Mouse (Mus musculus) limb, embryonic 11.5 days (tissue): Measurements from ENCODE around the gene Lclat1. TPM values are rescaled to one million over a fixed set of nuclear protein-coding genes. Genes with fewer than 3 reads are reported as not detected.
A peak's percentile ranks its signal among the peaks of the same experiment; 100 is the strongest.

Experiments used
- ATAC-seq: fragments of 200-750 bp; cut with Nextera tagmentation; 2 replicates; pipeline ENCODE4 v1.8.0; 2017; ENCODE audit warnings: low read depth; ENCODE audit not compliant: insufficient number of reproducible peaks, low FRiP score, low TSS enrichment
- DNase-seq: peaks from one replicate; pipeline ENCODE4 v3.0.0-alpha.2; 2015; ENCODE audit warnings: low spot score
- H3K27ac ChIP-seq: fragments of 300-500 bp; sonication (generic); replicated peaks from 2 replicates; pipeline ENCODE4 v1.5.1; 2014; ENCODE audit warnings: low read depth, mild to moderate bottlenecking, low read length
- H3K27me3 ChIP-seq: fragments of 300-500 bp; sonication (generic); 2 replicates; pipeline ENCODE4 v1.6.1; 2014; ENCODE audit warnings: mild to moderate bottlenecking, low read length, mixed read lengths; ENCODE audit not compliant: control insufficient read depth, insufficient read depth
- H3K36me3 ChIP-seq: fragments of 300-500 bp; sonication (generic); 2 replicates; pipeline ENCODE4 v1.6.1; 2014; ENCODE audit warnings: mild to moderate bottlenecking, low read length, moderate library complexity, mixed read lengths; ENCODE audit not compliant: control insufficient read depth, insufficient read depth
- H3K4me1 ChIP-seq: fragments of 300-500 bp; sonication (generic); 2 replicates; pipeline ENCODE4 v1.6.1; 2014; ENCODE audit warnings: low read length, mixed read lengths; ENCODE audit not compliant: control insufficient read depth, insufficient read depth
- H3K4me2 ChIP-seq: fragments of 300-500 bp; sonication (generic); 2 replicates; pipeline ENCODE4 v1.6.1; 2014; ENCODE audit warnings: low read depth, mild to moderate bottlenecking, moderate library complexity; ENCODE audit not compliant: severe bottlenecking
- H3K4me3 ChIP-seq: fragments of 300-500 bp; sonication (generic); 2 replicates; pipeline ENCODE4 v1.5.1; 2014; ENCODE audit warnings: low read depth, low read length
- H3K9ac ChIP-seq: fragments of 300-500 bp; sonication (generic); 2 replicates; pipeline ENCODE4 v1.6.1; 2014; ENCODE audit warnings: mild to moderate bottlenecking, low read length
- H3K9me3 ChIP-seq: fragments of 300-500 bp; sonication (generic); 2 replicates; pipeline ENCODE4 v1.6.1; 2016; ENCODE audit warnings: low read length; ENCODE audit not compliant: control insufficient read depth
- WGBS: fragments of 180-500 bp; shearing (Covaris S2); extraction: QIAGEN DNeasy Blood & Tissue Kit; methylation state at CpG from one replicate; pipeline ENCODE4 v1.1.7; 2014; 5-methylcytosine and 5-hydroxymethylcytosine counted together
- polyA plus RNA-seq: library from polyadenylated mRNA; unstranded; fragments of >200 nt; fragmentation: Nextera tagmentation; extraction: Ambion mirVana; gene quantifications from 2 replicates; pipeline ENCODE4 v1.2.1, GENCODE M21; 2014

Gene Lclat1
- polyA plus RNA-seq, result 16.5 and 18.5 TPM in 2 replicates

DNA sequence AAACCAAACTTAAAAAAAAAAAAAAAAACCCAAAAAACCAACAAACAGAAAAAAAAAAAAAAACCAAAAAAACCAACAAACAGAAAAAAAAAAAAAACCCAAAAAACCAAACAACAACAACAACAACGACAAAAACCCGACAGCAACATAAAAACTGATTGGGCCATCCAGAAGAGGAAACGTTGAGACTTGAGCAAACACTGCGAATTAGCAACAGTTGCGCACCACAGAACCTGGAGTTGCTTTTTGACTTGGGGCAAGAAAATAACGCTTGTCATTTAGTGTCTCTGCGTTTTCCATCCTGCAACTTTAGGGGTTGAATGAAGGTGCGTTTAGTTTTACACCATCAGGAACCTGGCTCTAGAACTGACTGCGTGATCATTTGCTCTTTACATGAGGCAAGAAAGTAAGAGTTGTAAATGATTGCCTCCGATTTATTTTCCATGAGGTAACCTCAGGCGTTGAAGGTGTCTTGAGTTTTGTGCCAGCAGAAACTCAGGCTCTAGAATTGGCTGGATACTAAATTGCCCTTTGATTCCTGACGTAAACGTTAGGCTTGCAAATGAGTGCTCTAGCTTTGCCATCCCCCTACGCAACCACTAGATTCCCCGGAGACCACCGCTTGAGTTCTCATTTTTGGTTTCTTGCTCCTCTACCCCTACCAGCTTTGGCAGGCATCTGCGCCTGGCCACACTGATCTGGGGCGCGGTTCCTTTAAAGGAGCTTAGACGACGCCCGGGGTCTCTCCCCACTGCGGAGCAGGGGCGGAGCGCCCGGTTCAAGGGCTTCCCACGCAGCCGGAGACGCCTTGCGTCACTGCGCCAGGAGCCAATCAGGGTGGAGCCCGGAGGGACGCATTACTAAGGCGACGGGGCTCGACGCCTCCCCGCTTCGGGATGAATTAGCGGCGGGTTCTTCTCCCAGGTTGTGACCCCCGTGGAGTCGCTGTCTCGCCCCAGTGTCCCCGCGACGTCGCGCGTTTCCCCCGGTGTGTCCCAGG, at the start of gene Lclat1:
TSS of gene Lclat1 (plus strand) at position 828 of the 1,000 bp plus-strand sequence.
- WGBS, result 6% methylated on average over 51 of the region's 51 CpGs
- Histone ChIP-seq H3K27ac (no peak within 1 kb of the TSS; the same call in 1 of the 2 replicates), H3K27me3 (no peaks in the 10 kb centered on the region), H3K4me1 (no peaks in the 10 kb centered on the region), H3K9me3 (no peaks in the 10 kb centered on the region), H3K4me3 (peak within 1 kb of the TSS; percentile 75), H3K4me2 (peak within 1 kb of the TSS; percentile 39), H3K36me3 (no peaks in the 10 kb centered on the region), H3K9ac (peak within 1 kb of the TSS; percentile 77)
- peak; percentile 100 for ATAC-seq
- DNase-seq, result peak; percentile 95

DNA sequence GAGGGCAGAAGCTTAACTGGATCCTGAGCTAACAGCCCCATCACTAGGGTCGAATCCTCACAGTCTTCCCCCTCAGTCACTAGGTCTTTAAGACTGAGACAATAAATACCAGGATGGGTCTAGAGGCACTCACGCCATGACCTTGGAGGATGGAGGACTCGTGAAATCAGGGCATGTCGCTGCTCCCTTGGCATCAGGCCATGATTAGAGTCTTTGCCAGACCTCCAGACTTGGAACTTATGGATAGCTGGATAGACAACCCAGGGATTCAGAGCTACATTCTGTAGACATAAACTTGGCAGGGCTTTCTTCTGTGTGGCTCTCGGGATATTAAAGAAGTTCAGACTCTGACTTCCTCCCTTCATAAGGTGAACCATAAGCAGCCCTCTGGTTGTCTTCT, 49.5 kb upstream of the Lclat1 start:
- DNase-seq (no peak), ATAC-seq (no peak)
- 77% methylated on average over 5 of the region's 5 CpGs for WGBS

DNA sequence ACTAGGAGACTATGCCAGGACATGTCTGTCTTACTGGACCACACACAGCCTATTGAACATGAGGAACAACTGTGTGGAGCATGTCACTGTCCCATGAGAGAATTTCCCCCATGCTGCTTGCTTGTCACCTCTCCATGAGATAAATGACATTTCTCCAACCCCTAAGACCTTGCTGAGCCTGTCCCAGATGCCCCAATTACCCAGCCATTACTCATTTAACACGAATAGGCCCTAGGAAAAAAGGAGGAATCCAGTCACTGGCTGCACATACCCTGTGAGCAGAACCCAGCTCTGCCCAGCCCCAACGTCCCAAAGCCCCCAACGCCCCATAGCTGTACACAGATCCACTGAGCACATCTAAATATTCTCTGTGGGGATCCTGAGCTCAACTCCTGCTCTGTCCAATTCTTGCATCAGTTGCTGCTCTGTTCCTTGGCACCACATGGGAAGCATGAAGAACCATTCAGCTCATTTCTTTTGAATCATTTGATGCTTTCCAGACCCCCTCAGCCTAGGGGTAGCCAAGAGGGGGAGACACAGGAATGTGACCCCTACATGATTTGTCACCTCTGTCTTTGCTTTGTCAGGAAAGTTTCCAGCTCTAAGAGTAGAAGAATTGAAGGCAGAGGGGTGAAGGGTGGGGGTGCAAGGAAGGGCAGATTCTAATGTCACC, 47.4 kb upstream of the Lclat1 start:
- H3K27ac ChIP-seq, result no peak overlapping the region
- no peaks in the 10 kb centered on the region for H3K9me3 ChIP-seq
- H3K27me3 ChIP-seq, result no peaks in the 10 kb centered on the region
- DNase-seq, result no peak
- ATAC-seq, result no peak
- 18% methylated on average over 3 of the region's 3 CpGs for WGBS
- H3K4me1 ChIP-seq, result no peaks in the 10 kb centered on the region
- H3K4me3 ChIP-seq, result no peak overlapping the region
- H3K9ac ChIP-seq, result no peak overlapping the region
- H3K4me2 ChIP-seq, result no peak overlapping the region
- H3K36me3 ChIP-seq, result no peaks in the 10 kb centered on the region

More for the DNA sequence above, 49.5 kb upstream of the Lclat1 start:
- Histone ChIP-seq H3K36me3 (no peaks in the 10 kb centered on the region), H3K9ac (no peak overlapping the region), H3K27ac (no peak overlapping the region), H3K27me3 (no peaks in the 10 kb centered on the region), H3K9me3 (no peaks in the 10 kb centered on the region), H3K4me2 (no peak overlapping the region), H3K4me1 (no peaks in the 10 kb centered on the region), H3K4me3 (no peak overlapping the region)

DNA sequence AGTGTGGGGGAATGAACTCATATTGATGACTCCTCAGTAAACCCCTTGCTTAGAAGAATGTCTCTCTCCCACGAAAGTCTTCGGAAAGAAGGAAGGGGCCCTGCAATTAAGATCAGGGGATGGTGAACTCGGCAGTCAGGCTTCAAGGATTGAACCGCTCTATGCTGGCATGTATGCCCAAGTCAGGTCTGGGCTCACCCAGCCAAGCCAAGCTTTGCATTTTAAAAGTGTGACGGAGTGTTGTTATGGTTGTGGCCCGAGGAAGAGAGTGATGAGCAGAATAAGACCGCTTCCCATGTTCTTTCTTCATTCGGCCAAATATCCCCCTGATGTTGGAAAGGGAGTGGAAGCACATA, 46.9 kb upstream of the Lclat1 start:
- 54% methylated on average over 8 of the region's 8 CpGs for WGBS
- H3K36me3 ChIP-seq, result no peaks in the 10 kb centered on the region
- H3K27ac ChIP-seq, result no peak overlapping the region

DNA sequence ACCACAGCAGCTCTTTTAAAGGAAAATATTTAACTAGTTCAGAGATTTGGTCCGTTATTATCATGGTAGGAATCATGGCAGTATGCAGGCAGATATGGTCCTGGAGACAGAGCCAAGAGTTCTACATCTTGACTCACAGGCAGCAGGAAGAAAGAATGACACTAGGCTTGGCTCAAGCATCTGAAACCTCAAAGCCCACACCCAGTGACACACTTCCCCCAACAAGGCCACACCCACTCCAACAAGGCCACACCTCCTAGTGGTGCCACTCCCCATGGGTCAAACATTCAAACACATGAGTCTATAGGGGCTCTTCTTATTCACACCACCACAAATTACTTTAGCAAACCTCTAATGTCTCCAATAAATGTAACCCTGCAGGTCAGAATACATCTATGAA, 45.1 kb upstream of the Lclat1 start:
- DNase-seq (no peak), ATAC-seq (no peak)
- H3K36me3 ChIP-seq, result no peaks in the 10 kb centered on the region
- 86% methylated on average over 1 of the region's 1 CpGs for whole genome bisulfite sequencing
- H3K4me1 ChIP-seq, result no peaks in the 10 kb centered on the region
- no peak overlapping the region for H3K27ac ChIP-seq
- H3K27me3 ChIP-seq, result no peaks in the 10 kb centered on the region
- no peak overlapping the region for H3K9ac ChIP-seq
- H3K4me2 ChIP-seq, result no peak overlapping the region
- no peak overlapping the region for H3K4me3 ChIP-seq
- no peaks in the 10 kb centered on the region for H3K9me3 ChIP-seq

More for the DNA sequence above, 46.9 kb upstream of the Lclat1 start:
- H3K9me3 ChIP-seq, result no peaks in the 10 kb centered on the region
- no peaks in the 10 kb centered on the region for H3K4me1 ChIP-seq
- DNase-seq (no peak), ATAC-seq (no peak)
- no peaks in the 10 kb centered on the region for H3K27me3 ChIP-seq
- no peak overlapping the region for H3K4me2 ChIP-seq
- no peak overlapping the region for H3K9ac ChIP-seq
- no peak overlapping the region for H3K4me3 ChIP-seq

DNA sequence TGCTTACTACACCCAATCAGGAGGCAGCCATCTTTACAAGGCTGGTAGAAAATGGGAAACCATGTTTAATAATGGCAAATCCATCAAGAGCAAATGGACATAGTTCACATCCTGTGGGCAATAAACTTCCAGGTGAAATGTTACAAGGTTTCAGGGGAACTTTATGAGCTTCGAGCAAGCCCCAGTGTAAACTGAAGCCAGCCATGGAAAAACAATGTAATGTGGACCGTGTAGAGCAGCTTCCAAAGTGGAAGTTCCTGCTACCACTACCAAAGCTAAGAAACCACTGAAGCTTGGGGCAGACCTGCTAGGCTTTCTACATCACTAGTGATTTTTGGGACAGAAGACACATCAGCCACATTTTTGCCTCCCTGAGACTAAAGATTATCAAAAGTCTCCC, 44.5 kb upstream of the Lclat1 start:
- no peaks in the 10 kb centered on the region for H3K4me1 ChIP-seq
- no peaks in the 10 kb centered on the region for H3K36me3 ChIP-seq
- no peak overlapping the region for H3K4me3 ChIP-seq
- 43% methylated on average over 2 of the region's 2 CpGs for WGBS
- H3K27me3 ChIP-seq, result no peaks in the 10 kb centered on the region
- no peak overlapping the region for H3K9ac ChIP-seq
- H3K4me2 ChIP-seq, result no peak overlapping the region
- H3K9me3 ChIP-seq, result no peaks in the 10 kb centered on the region
- no peak for DNase-seq
- no peak for ATAC-seq
- H3K27ac ChIP-seq, result no peak overlapping the region

DNA sequence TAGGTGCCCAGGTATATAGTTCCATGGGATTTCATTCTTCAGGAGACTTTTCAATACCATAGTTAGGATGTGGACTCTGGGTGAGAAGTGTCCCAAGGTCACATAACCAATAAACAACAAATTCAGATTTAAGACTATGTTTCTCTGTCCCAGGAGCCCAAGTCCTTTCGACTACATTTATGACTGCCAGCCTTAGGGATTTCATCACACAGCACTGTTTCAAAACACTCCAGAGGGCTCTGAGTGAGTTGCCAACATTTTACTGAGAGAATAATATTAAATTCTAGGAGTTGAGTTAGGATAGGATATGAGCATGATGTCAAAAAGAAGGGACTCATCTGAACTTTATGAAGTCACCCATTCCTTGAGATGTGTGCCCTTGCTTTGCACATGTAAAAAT, 44.0 kb upstream of the Lclat1 start:
- Histone ChIP-seq H3K27ac (no peak overlapping the region), H3K4me2 (no peak overlapping the region), H3K27me3 (no peaks in the 10 kb centered on the region), H3K9me3 (no peaks in the 10 kb centered on the region), H3K9ac (no peak overlapping the region), H3K4me3 (no peak overlapping the region), H3K4me1 (no peaks in the 10 kb centered on the region), H3K36me3 (no peaks in the 10 kb centered on the region)
- 72% methylated on average over 1 of the region's 1 CpGs for WGBS
- ATAC-seq, result no peak
- DNase-seq, result no peak

DNA sequence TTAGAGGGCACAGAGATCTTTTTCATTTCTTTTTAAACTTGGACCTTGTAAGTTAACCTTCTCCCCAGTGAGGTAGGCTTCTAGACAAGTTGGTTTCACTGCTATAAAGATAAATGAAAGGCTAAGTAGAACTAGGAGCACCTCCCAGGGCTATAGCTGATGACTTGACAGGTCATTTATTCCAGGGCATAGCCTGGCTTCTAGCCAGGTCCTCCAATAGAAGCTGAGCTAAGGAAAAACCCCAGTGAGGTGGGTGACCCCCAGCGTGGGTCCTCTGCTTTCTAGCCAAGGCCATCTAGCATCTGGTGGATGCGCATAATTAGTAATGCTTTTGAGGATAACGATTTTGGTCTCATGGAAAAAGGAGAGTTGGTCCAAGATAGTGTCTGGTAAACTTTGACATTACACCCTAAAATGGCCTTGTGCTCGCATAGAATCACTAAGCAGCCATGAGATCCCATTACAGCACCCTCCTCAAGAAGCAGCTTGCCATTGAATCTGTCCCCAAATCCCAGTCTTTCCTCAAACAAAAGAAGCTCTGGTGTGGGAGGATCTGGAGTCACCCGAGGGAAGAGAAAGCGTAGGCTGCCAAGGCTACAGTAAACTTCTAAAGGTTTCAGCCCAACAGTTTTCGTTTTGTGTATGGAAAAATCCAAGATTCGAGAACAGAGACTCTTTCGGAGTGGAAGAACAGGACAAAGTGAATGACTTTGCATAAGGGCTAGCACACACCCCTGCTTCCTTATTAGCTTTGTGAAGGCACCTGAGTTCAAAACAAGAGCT, 41.2 kb upstream of the Lclat1 start:
- ATAC-seq (no peak), DNase-seq (no peak)
- no peaks in the 10 kb centered on the region for H3K27me3 ChIP-seq
- no peak overlapping the region for H3K27ac ChIP-seq
- H3K4me3 ChIP-seq, result no peak overlapping the region
- no peaks in the 10 kb centered on the region for H3K4me1 ChIP-seq
- H3K4me2 ChIP-seq, result no peak overlapping the region
- H3K9me3 ChIP-seq, result no peaks in the 10 kb centered on the region
- no peak overlapping the region for H3K9ac ChIP-seq
- 85% methylated on average over 9 of the region's 9 CpGs for WGBS
- no peaks in the 10 kb centered on the region for H3K36me3 ChIP-seq
